Mouse (Mus musculus): Measurements from ENCODE around the gene Ascl1. TPM values are rescaled to one million over a fixed set of nuclear protein-coding genes. Genes with fewer than 3 reads are reported as not detected.

Gene Ascl1
- polyA plus RNA-seq, 1 experiment from 2014 or later = not detected

GRCm38 (mm10) chr10:87449368-87449767, 44.1 kb downstream of the Ascl1 start:
- 88% methylated on average over 6 of the region's 6 CpGs for WGBS (ENCODE audit: missing documents)
- Histone ChIP-seq H3K27ac (no peak overlapping the region), H3K79me2 (ENCODE audit: inconsistent target) (no peaks in the 10 kb centered on the region), H3K36me3 (ENCODE audit: inconsistent target) (no peaks in the 10 kb centered on the region), H3K4me3 (ENCODE audit: inconsistent target) (no peak overlapping the region)

DNA sequence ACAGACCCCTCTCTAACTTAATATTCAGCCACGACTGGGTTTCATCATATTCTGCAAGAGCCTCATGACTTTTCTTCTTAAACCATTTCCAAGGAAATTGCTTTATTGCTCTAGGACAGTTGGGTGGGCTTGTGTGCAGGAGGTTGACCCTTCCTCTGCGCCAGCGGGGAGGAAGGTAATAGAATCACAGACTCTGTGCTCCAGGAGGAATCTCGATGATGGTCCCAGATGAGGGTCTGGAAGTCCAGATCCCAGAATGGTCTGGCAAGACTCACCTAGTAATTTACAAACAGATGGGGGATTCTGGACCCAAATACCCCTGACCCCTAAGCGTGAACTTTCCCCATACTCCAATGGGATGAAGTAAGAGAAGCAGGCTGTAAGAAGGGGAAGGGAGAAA, 45.2 kb downstream of the Ascl1 start:
- WGBS (ENCODE audit: missing documents) = 44% methylated on average over 5 of the region's 5 CpGs
- Histone ChIP-seq H3K36me3 (ENCODE audit: inconsistent target) (no peaks in the 10 kb centered on the region), H3K27ac (no peak overlapping the region), H3K79me2 (ENCODE audit: inconsistent target) (no peaks in the 10 kb centered on the region), H3K4me3 (ENCODE audit: inconsistent target) (no peak overlapping the region)

DNA sequence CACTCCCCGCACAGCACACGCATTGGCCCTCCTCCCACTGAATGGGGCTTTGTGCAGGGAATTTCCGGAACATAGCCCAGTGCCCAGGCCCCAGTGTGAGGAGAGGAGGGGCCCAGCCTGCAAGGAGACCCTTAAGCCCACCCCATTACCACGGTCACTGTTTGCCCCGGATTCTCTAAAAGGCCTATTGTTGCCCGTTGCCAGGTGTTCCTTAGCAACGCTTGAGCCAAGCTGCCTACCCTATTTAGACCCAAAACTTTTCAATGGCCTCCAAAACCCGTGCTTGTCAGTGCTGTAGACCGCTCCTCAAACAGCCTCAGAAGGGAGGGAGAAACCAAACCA, 45.7 kb downstream of the Ascl1 start:
- 8% methylated on average over 7 of the region's 9 CpGs for WGBS (ENCODE audit: missing documents)
- H3K4me3 ChIP-seq (ENCODE audit: inconsistent target) = no peak overlapping the region
- H3K27ac ChIP-seq = no peak overlapping the region

DNA sequence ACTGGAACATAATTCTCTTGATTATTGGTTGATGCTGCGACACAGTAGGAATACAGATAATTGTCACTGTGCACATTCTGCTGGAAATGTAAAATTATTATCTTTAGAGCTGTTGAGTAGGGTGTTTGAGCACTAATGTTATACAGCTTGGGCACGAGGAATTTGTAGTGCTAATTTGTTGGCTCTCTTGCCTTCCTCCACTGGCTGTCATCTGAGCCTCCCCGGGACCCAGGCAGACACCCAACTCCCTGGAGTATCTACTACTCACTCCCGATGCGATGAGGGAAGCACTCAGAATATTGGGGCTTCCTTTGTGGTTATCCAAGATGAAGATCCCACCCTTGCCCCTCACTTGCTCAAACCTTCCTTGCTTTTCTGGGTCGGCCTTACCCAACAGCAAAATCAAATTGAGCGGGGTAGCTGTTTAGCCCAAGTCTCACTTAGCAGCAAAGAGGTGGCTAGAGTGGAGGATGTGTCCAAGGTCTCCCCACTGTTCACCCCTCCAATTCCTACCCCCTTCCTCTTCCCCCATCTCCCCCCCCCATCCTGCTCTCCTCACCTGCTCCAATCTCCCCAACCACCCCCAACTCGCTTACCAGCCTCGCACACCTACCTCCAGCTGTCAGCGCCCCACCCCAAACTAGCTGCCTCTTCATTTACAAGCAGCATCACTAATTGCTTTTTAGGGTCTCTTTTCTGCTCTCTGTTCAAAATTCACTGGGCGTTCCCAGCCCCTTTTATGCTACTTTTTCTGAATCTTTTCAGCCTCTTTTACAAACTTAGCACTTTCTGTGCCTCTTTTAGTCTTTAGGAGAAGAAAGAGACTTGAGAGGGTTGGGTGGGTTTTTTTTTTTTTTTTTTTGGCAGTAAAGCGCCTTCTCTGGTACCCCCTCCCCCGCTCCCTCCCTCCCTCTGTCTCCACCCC, 46.4 kb downstream of the Ascl1 start:
- WGBS (ENCODE audit: missing documents) = 40% methylated on average over 11 of the region's 13 CpGs
- no peaks in the 10 kb centered on the region for H3K36me3 ChIP-seq (ENCODE audit: inconsistent target)
- no peak overlapping the region for H3K27ac ChIP-seq
- no peaks in the 10 kb centered on the region for H3K79me2 ChIP-seq (ENCODE audit: inconsistent target)
- no peak overlapping the region for H3K4me3 ChIP-seq (ENCODE audit: inconsistent target)

More for the DNA sequence above, 45.7 kb downstream of the Ascl1 start:
- no peaks in the 10 kb centered on the region for H3K79me2 ChIP-seq (ENCODE audit: inconsistent target)
- H3K36me3 ChIP-seq (ENCODE audit: inconsistent target) = no peaks in the 10 kb centered on the region

DNA sequence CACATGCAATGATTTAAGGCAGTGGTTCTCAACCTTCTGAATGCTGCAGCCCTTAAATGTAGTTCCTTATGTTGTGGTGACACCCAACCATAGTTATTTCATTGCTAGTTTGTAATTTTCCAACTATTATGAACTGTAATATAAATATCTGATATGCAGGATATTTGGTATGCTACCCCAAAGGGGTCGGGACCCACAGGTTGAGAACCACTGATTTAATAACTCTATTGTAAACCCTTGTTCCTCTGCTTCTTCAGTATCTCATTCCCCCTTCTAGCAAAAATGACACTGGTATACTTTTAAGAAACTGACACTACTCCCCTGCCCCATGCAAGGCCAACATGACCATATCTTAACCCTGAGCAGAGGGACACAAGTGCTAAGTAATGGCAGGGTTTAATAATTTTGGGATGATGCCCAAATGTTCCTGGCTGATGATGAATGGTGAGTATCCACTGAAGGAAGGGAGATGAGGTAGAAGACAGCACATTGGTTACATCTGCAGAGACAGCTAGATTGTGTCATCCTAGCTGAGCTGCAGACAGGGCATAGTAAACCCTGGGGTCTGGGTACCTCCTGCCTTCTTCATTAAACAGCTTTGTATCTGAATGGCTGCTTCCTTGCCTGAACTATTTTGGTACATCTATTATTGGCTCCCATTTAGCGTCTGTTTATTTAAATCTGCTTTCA, 47.2 kb downstream of the Ascl1 start:
- no peaks in the 10 kb centered on the region for H3K79me2 ChIP-seq (ENCODE audit: inconsistent target)
- H3K4me3 ChIP-seq (ENCODE audit: inconsistent target) = no peak overlapping the region
- H3K27ac ChIP-seq = no peak overlapping the region
- no peaks in the 10 kb centered on the region for H3K36me3 ChIP-seq (ENCODE audit: inconsistent target)
- WGBS (ENCODE audit: missing documents) = 81% methylated on average over 2 of the region's 2 CpGs

Other genes starting within 250 kb of the Ascl1 start
- not detected in 3 replicates for gene Pah, start 28.1 kb upstream of the Ascl1 start, polyA plus RNA-seq (2018)

Data from macrophage (primary cell).